Mouse (Mus musculus) stomach, postnatal 0 days (tissue): ENCODE measurements at regions not wholly inside any gene's neighbourhood (a gene's known extent, or its start where the extent isn't known, plus 50 kb on each side); places are given as distances from the start of the nearest gene placed in this dataset.

Source experiments
- CTCF ChIP-seq: IDR thresholded peaks from 2 replicates; pipeline ENCODE4 v1.5.1; 2016; ENCODE audit warnings: antibody characterized with exemption, low read depth, mild to moderate bottlenecking, moderate library complexity
- EP300 ChIP-seq: optimal IDR thresholded peaks from 2 replicates; pipeline ENCODE3; 2016; ENCODE audit warnings: antibody characterized with exemption

GRCm38 (mm10) chr4:87434136-87434535, 203.9 kb upstream of the Slc24a2 start:
- TF ChIP-seq CTCF (no peak), EP300 (no peak)
